ENCODE assay signal across 8 mouse cellular contexts in genomic region chr1:75315456-75316365, GRCm38 (mm10). TPM values are rescaled to one million over a fixed set of nuclear protein-coding genes. Genes with fewer than 3 reads are reported as not detected.
DNase-seq lines count a peak whose midpoint lies in the region; ATAC-seq and TF ChIP-seq lines count a peak whose summit lies in the region.

No protein-coding gene starts in this region.

- H3K4me3 ChIP-seq in lung, embryonic 15.5 days: peak overlapping the region; percentile 76
- H3K4me3 ChIP-seq in embryonic facial prominence, embryonic 11.5 days (ENCODE audit: low read depth, low read length): peak overlapping the region; percentile 66
- H3K4me3 ChIP-seq in intestine, embryonic 15.5 days (replicated peaks): peak overlapping the region; percentile 70
- peak overlapping the region; percentile 84 for H3K4me3 ChIP-seq in myocyte

- H3K36me3 ChIP-seq in lung, embryonic 15.5 days: peaks cover 41% of the 10 kb centered on the region
- no peaks in the 10 kb centered on the region; the same call in 1 of the 2 replicates for H3K36me3 ChIP-seq in embryonic facial prominence, embryonic 11.5 days (replicated peaks; ENCODE audit: control insufficient read depth, insufficient read depth, low read depth, low read length)
- H3K36me3 ChIP-seq in intestine, embryonic 15.5 days: peaks cover 32% of the 10 kb centered on the region
- peaks cover 15% of the 10 kb centered on the region for H3K36me3 ChIP-seq in myocyte (ENCODE audit: control insufficient read depth, insufficient read depth)

- no peak for DNase-seq in lung, postnatal 36 days
- no peak for DNase-seq in embryonic facial prominence, embryonic 11.5 days (ENCODE audit: low spot score)
- no peak for DNase-seq in left cerebral cortex, adult 11 months (ENCODE audit: low spot score)
- no peak for DNase-seq in layer of hippocampus, postnatal 14 days (ENCODE audit: low spot score in 2 of 2)
- DNase-seq in adrenal gland, adult 18-20 months (ENCODE audit: low spot score in 2 of 2): no peak

- no peak for TF ChIP-seq POLR2A in myocyte (IDR thresholded peaks at IDR 0.05; ENCODE audit: insufficient read length, low read depth)

- WGBS in lung, embryonic 15.5 days: 77% methylated on average over 29 of the region's 29 CpGs
- WGBS in embryonic facial prominence, embryonic 11.5 days: 87% methylated on average over 29 of the region's 29 CpGs
- 76% methylated on average over 29 of the region's 29 CpGs for WGBS in intestine, embryonic 15.5 days

- peak overlapping the region; percentile 17 for H3ac ChIP-seq in myocyte (ENCODE audit: control insufficient read depth, insufficient read length)

- H3K79me2 ChIP-seq in myocyte (ENCODE audit: control insufficient read depth, insufficient read depth): no peaks in the 10 kb centered on the region

- H3K9me3 ChIP-seq in lung, embryonic 15.5 days: no peaks in the 10 kb centered on the region
- no peaks in the 10 kb centered on the region for H3K9me3 ChIP-seq in embryonic facial prominence, embryonic 11.5 days (replicated peaks; ENCODE audit: control insufficient read depth, low read length)
- H3K9me3 ChIP-seq in intestine, embryonic 15.5 days: no peaks in the 10 kb centered on the region

- peaks cover 8% of the 10 kb centered on the region for H3K4me1 ChIP-seq in lung, embryonic 15.5 days
- no peaks in the 10 kb centered on the region for H3K4me1 ChIP-seq in embryonic facial prominence, embryonic 11.5 days (ENCODE audit: control insufficient read depth, insufficient read depth, low read length)
- peaks cover 8% of the 10 kb centered on the region; the same call in 1 of the 2 replicates for H3K4me1 ChIP-seq in intestine, embryonic 15.5 days (replicated peaks)

- H3K27ac ChIP-seq in lung, embryonic 15.5 days: no peak overlapping the region
- H3K27ac ChIP-seq in embryonic facial prominence, embryonic 11.5 days (replicated peaks; ENCODE audit: low read depth, low read length): no peak overlapping the region
- peak overlapping the region; percentile 95; the same call in 1 of the 2 replicates for H3K27ac ChIP-seq in intestine, embryonic 15.5 days

- peak overlapping the region; percentile 64 for H3K9ac ChIP-seq in lung, embryonic 15.5 days
- H3K9ac ChIP-seq in embryonic facial prominence, embryonic 11.5 days (replicated peaks; ENCODE audit: low read length): peak overlapping the region; percentile 69
- peak overlapping the region; percentile 70 for H3K9ac ChIP-seq in intestine, embryonic 15.5 days

- no peak for ATAC-seq in lung, embryonic 15.5 days (ENCODE audit: borderline replicate concordance, extremely low read depth, low FRiP score, low TSS enrichment)
- ATAC-seq in embryonic facial prominence, embryonic 11.5 days (replicated peaks; ENCODE audit: insufficient number of reproducible peaks, low FRiP score, low TSS enrichment, low read depth): no peak
- ATAC-seq in intestine, embryonic 15.5 days: no peak

- H3K27me3 ChIP-seq in lung, embryonic 15.5 days: no peaks in the 10 kb centered on the region
- H3K27me3 ChIP-seq in embryonic facial prominence, embryonic 11.5 days (ENCODE audit: control insufficient read depth, insufficient read depth, low read length): no peaks in the 10 kb centered on the region
- H3K27me3 ChIP-seq in intestine, embryonic 15.5 days (replicated peaks): no peaks in the 10 kb centered on the region
- H3K27me3 ChIP-seq in myocyte (ENCODE audit: control insufficient read depth, insufficient read depth, insufficient read length): no peaks in the 10 kb centered on the region

- peak overlapping the region; percentile 83 for H3K4me2 ChIP-seq in lung, embryonic 15.5 days
- H3K4me2 ChIP-seq in embryonic facial prominence, embryonic 11.5 days (ENCODE audit: low read depth, low read length): peak overlapping the region; percentile 52
- H3K4me2 ChIP-seq in intestine, embryonic 15.5 days (replicated peaks): peak overlapping the region; percentile 83
- H3K4me2 ChIP-seq in myocyte (ENCODE audit: low read depth): peak overlapping the region; percentile 77

TF ChIP-seq in myocyte, 11 proteins besides CTCF, POLR2A, EP300 and RAD21:
- no peak for TF ChIP-seq SRF (IDR thresholded peaks at IDR 0.05; ENCODE audit: control insufficient read depth, insufficient read length, low read depth)
- no peak for TF ChIP-seq TCF12 (IDR thresholded peaks at IDR 0.05; ENCODE audit: insufficient read depth, poor library complexity, severe bottlenecking)
- no peak for TF ChIP-seq CEBPB (IDR thresholded peaks at IDR 0.05; ENCODE audit: insufficient read depth, poor library complexity, severe bottlenecking)
TF ChIP-seq in myocyte: peak in this region for 0.

RNA-seq across cellular contexts. Expression of gene Dnpep, which starts 2.1 kb away (rescaled TPM):
- polyA plus RNA-seq in lung, embryonic 15.5 days (2015; fragmentation: Nextera tagmentation; extraction: Ambion mirVana): 121 and 124 TPM in 2 replicates
- polyA plus RNA-seq in embryonic facial prominence, embryonic 11.5 days (2014; fragmentation: Nextera tagmentation; extraction: Ambion mirVana): 123 and 146 TPM in 2 replicates
- 131 and 145 TPM in 2 replicates for polyA plus RNA-seq in intestine, embryonic 15.5 days (2015; fragmentation: Nextera tagmentation; extraction: Ambion mirVana)
- 170 TPM for polyA plus RNA-seq in myocyte (2012; fragmentation: generic; extraction: Trizol)
- 10 to 100 TPM; 50.4 to 55.2 TPM for total RNA-seq in layer of hippocampus, postnatal 14 days (2021)
- total RNA-seq in adrenal gland, adult 18-20 months (2021): 10 to 100 TPM; 90.1 to 90.6 TPM

RNA-seq across cellular contexts. Expression of gene Resp18, which starts 37.5 kb away (rescaled TPM):
- 0.91 and 1.4 TPM in 2 replicates for polyA plus RNA-seq in lung, embryonic 15.5 days (2015; fragmentation: Nextera tagmentation; extraction: Ambion mirVana)
- 4.9 and 5.8 TPM in 2 replicates for polyA plus RNA-seq in embryonic facial prominence, embryonic 11.5 days (2014; fragmentation: Nextera tagmentation; extraction: Ambion mirVana)
- 12.7 and 13.8 TPM in 2 replicates for polyA plus RNA-seq in intestine, embryonic 15.5 days (2015; fragmentation: Nextera tagmentation; extraction: Ambion mirVana)
- polyA plus RNA-seq in myocyte (2012; fragmentation: generic; extraction: Trizol): not detected
- total RNA-seq in layer of hippocampus, postnatal 14 days (2021): 10 to 100 TPM; 68.2 to 98.9 TPM
- 100 to 1,000 TPM; 141 to 165 TPM for total RNA-seq in adrenal gland, adult 18-20 months (2021)

RNA-seq across cellular contexts. Expression of gene Des, which starts 44.4 kb away (rescaled TPM):
- polyA plus RNA-seq in lung, embryonic 15.5 days (2015; fragmentation: Nextera tagmentation; extraction: Ambion mirVana): 57.1 and 59.5 TPM in 2 replicates
- polyA plus RNA-seq in embryonic facial prominence, embryonic 11.5 days (2014; fragmentation: Nextera tagmentation; extraction: Ambion mirVana): 6.9 and 9.9 TPM in 2 replicates
- 105 and 111 TPM in 2 replicates for polyA plus RNA-seq in intestine, embryonic 15.5 days (2015; fragmentation: Nextera tagmentation; extraction: Ambion mirVana)
- polyA plus RNA-seq in myocyte (2012; fragmentation: generic; extraction: Trizol): 2,193 TPM
- total RNA-seq in layer of hippocampus, postnatal 14 days (2021): 1 to 10 TPM; 1.6 to 1.8 TPM
- 10 to 100 TPM; 15.9 to 21.3 TPM for total RNA-seq in adrenal gland, adult 18-20 months (2021)

RNA-seq across cellular contexts. Expression of gene Ptprn, which starts 51.4 kb away (rescaled TPM):
- 0.39 and 0.72 TPM in 2 replicates for polyA plus RNA-seq in lung, embryonic 15.5 days (2015; fragmentation: Nextera tagmentation; extraction: Ambion mirVana)
- 1.4 and 1.5 TPM in 2 replicates for polyA plus RNA-seq in embryonic facial prominence, embryonic 11.5 days (2014; fragmentation: Nextera tagmentation; extraction: Ambion mirVana)
- polyA plus RNA-seq in intestine, embryonic 15.5 days (2015; fragmentation: Nextera tagmentation; extraction: Ambion mirVana): 3.2 and 3.6 TPM in 2 replicates
- 3.6 TPM for polyA plus RNA-seq in myocyte (2012; fragmentation: generic; extraction: Trizol)
- total RNA-seq in layer of hippocampus, postnatal 14 days (2021): 100 to 1,000 TPM; 326 to 350 TPM
- 10 to 100 TPM; 51.0 to 59.5 TPM for total RNA-seq in adrenal gland, adult 18-20 months (2021)

RNA-seq across cellular contexts. Expression of gene Speg, which starts 59.4 kb away (rescaled TPM):
- polyA plus RNA-seq in lung, embryonic 15.5 days (2015; fragmentation: Nextera tagmentation; extraction: Ambion mirVana): 41.6 and 42.8 TPM in 2 replicates
- polyA plus RNA-seq in embryonic facial prominence, embryonic 11.5 days (2014; fragmentation: Nextera tagmentation; extraction: Ambion mirVana): 16.7 and 19.9 TPM in 2 replicates
- polyA plus RNA-seq in intestine, embryonic 15.5 days (2015; fragmentation: Nextera tagmentation; extraction: Ambion mirVana): 35.6 and 39.3 TPM in 2 replicates
- polyA plus RNA-seq in myocyte (2012; fragmentation: generic; extraction: Trizol): 42.3 TPM
- total RNA-seq in layer of hippocampus, postnatal 14 days (2021): 100 to 1,000 TPM; 184 TPM
- 10 to 100 TPM in 1 of 2 experiments, 1 to 10 TPM in 1; 7.3 to 10.8 TPM for total RNA-seq in adrenal gland, adult 18-20 months (2021)

Comparison
In these comparisons a context has a peak if more than half of its experiments do, and no peak if none do; other contexts are left out.
1. RNA of gene Des, which starts 44.4 kb away (polyA plus RNA-seq): 2,193 TPM in myocyte (single experiment); 105 to 111 TPM in intestine, embryonic 15.5 days, 57.1 to 59.5 TPM in lung, embryonic 15.5 days and 6.9 to 9.9 TPM in embryonic facial prominence, embryonic 11.5 days; every median in the first group is over 10 times any median in the second.
2. Peak in every context shown above with its lines, with median percentiles within 50 percentile points of each other: H3K4me2 ChIP-seq, H3K4me3 ChIP-seq and H3K9ac ChIP-seq.